Mouse (Mus musculus) leukemia stem cell, adult 10-12 weeks (primary cell): ENCODE data around the gene Rnf31. TPM values are rescaled to one million over a fixed set of nuclear protein-coding genes. Genes with fewer than 3 reads are reported as not detected.

Experiments
- polyA plus RNA-seq: library from polyadenylated mRNA; stranded (reverse); fragments of >175 nt; gene quantifications from 2 replicates; pipeline ENCODE4 v1.2.3, GENCODE M21; 2012; ENCODE audit warnings: low replicate concordance

Rnf31 gene
- 31.7 and 39.6 TPM in 2 replicates for polyA plus RNA-seq

GRCm38 (mm10) chr14:55591331-55591891, at the start of gene Rnf31:
Rnf31 (plus strand) TSS chr14:55591708.

GRCm38 (mm10) chr14:55559799-55560201, 31.7 kb upstream of the Rnf31 start, which contains the start of gene Dcaf11:
Dcaf11 (plus strand) TSS chr14:55560006.

GRCm38 (mm10) chr14:55560202-55561073, 31.1 kb upstream of the Rnf31 start, which contains the start of gene A730061H03Rik:
A730061H03Rik (minus strand) TSS chr14:55560406.

GRCm38 (mm10) chr14:55575302-55575701, 16.2 kb upstream of the Rnf31 start, which contains the start of gene Fitm1:
Fitm1 (plus strand) TSS chr14:55575617.

GRCm38 (mm10) chr14:55577871-55578667, 13.4 kb upstream of the Rnf31 start, which contains the start of gene Psme1:
Psme1 (plus strand) TSS chr14:55578123.

GRCm38 (mm10) chr14:55584702-55585565, 6.6 kb upstream of the Rnf31 start, which contains the start of gene Emc9:
Emc9 (minus strand) TSS chr14:55585302.

GRCm38 (mm10) chr14:55590748-55591330, 669 bp upstream of the Rnf31 start, which contains the start of gene Psme2:
Psme2 (minus strand) TSS chr14:55591113.

GRCm38 (mm10) chr14:55603271-55603632, 11.7 kb downstream of the Rnf31 start, which contains the start of gene Irf9:
Irf9 (plus strand) TSS chr14:55603571.

GRCm38 (mm10) chr14:55617822-55618221, 26.3 kb downstream of the Rnf31 start, which contains the start of gene Rec8:
Rec8 (plus strand) TSS chr14:55618037.

GRCm38 (mm10) chr14:55635523-55636007, 44.1 kb downstream of the Rnf31 start, which contains the start of gene Ipo4:
Ipo4 (minus strand) TSS chr14:55635957.

GRCm38 (mm10) chr14:55637795-55638194, 46.3 kb downstream of the Rnf31 start, which contains the start of gene Gm49378:
Gm49378 (minus strand) TSS chr14:55637895.

GRCm38 (mm10) chr14:55643060-55643907, 51.8 kb downstream of the Rnf31 start, which contains the start of gene Tm9sf1:
Tm9sf1 (minus strand) TSS chr14:55643806.

GRCm38 (mm10) chr14:55649884-55650283, 58.4 kb downstream of the Rnf31 start, which contains the start of gene Tssk4:
Tssk4 (plus strand) TSS chr14:55650184.

Other genes with a start within 250 kb of the Rnf31 start
- gene Dhrs4, start 113.0 kb upstream of the Rnf31 start, polyA plus RNA-seq = 56.4 and 85.0 TPM in 2 replicates
- 6.0 and 15.4 TPM in 2 replicates for gene Carmil3, start 101.1 kb upstream of the Rnf31 start, polyA plus RNA-seq
- gene Cpne6, start 81.3 kb upstream of the Rnf31 start, polyA plus RNA-seq = not detected in 2 replicates
- gene Nrl, start 66.7 kb upstream of the Rnf31 start, polyA plus RNA-seq = 0.41 and 0.62 TPM in 2 replicates
- gene Pck2, start 51.4 kb upstream of the Rnf31 start, polyA plus RNA-seq = 116 and 171 TPM in 2 replicates
- 26.0 and 50.2 TPM in 2 replicates for gene Dcaf11, start 31.7 kb upstream of the Rnf31 start, polyA plus RNA-seq
- 0.97 and 1.7 TPM in 2 replicates for gene A730061H03Rik, start 31.3 kb upstream of the Rnf31 start, polyA plus RNA-seq
- not detected in 2 replicates for gene Fitm1, start 16.1 kb upstream of the Rnf31 start, polyA plus RNA-seq
- 69.7 and 113 TPM in 2 replicates for gene Psme1, start 13.6 kb upstream of the Rnf31 start, polyA plus RNA-seq
- gene Emc9, start 6.4 kb upstream of the Rnf31 start, polyA plus RNA-seq = 25.0 and 35.4 TPM in 2 replicates
- 21.1 and 39.3 TPM in 2 replicates for gene Psme2, start 595 bp upstream of the Rnf31 start, polyA plus RNA-seq
- 22.2 and 204 TPM in 2 replicates for gene Irf9, start 11.9 kb downstream of the Rnf31 start, polyA plus RNA-seq
- 7.8 and 19.7 TPM in 2 replicates for gene Rec8, start 26.3 kb downstream of the Rnf31 start, polyA plus RNA-seq
- gene Ipo4, start 44.2 kb downstream of the Rnf31 start, polyA plus RNA-seq = 18.3 and 108 TPM in 2 replicates
- 18.9 TPM in 1 of 2 replicates, not detected in the other for gene Gm49378, start 46.2 kb downstream of the Rnf31 start, polyA plus RNA-seq
- 20.7 and 31.5 TPM in 2 replicates for gene Tm9sf1, start 52.1 kb downstream of the Rnf31 start, polyA plus RNA-seq
- gene Tssk4, start 58.5 kb downstream of the Rnf31 start, polyA plus RNA-seq = 0.41 TPM in 1 of 2 replicates, not detected in the other
- gene Mdp1, start 68.8 kb downstream of the Rnf31 start, polyA plus RNA-seq = 11.3 and 12.5 TPM in 2 replicates
- gene Gmpr2, start 80.2 kb downstream of the Rnf31 start, polyA plus RNA-seq = 3.1 and 25.0 TPM in 2 replicates
- 32.6 and 33.7 TPM in 2 replicates for gene Nedd8, start 80.4 kb downstream of the Rnf31 start, polyA plus RNA-seq
- 49.1 and 49.7 TPM in 2 replicates for gene Tinf2, start 90.1 kb downstream of the Rnf31 start, polyA plus RNA-seq
- gene Tgm1, start 122.2 kb downstream of the Rnf31 start, polyA plus RNA-seq = 4.5 and 11.0 TPM in 2 replicates
- 8.7 and 22.8 TPM in 2 replicates for gene Rabggta, start 130.6 kb downstream of the Rnf31 start, polyA plus RNA-seq
- 4.0 and 4.2 TPM in 2 replicates for gene Dhrs1, start 154.0 kb downstream of the Rnf31 start, polyA plus RNA-seq
- 57.8 and 83.1 TPM in 2 replicates for gene Nop9, start 154.0 kb downstream of the Rnf31 start, polyA plus RNA-seq
- gene Cideb, start 166.8 kb downstream of the Rnf31 start, polyA plus RNA-seq = not detected in 2 replicates
- 0.20 TPM in 1 of 2 replicates, not detected in the other for gene Ltb4r2, start 169.7 kb downstream of the Rnf31 start, polyA plus RNA-seq
- 1.1 and 3.8 TPM in 2 replicates for gene Ltb4r1, start 174.3 kb downstream of the Rnf31 start, polyA plus RNA-seq
- 1.5 and 1.8 TPM in 2 replicates for gene Adcy4, start 192.4 kb downstream of the Rnf31 start, polyA plus RNA-seq
- 54.1 and 55.8 TPM in 2 replicates for gene Ripk3, start 197.2 kb downstream of the Rnf31 start, polyA plus RNA-seq
- 0.20 and 0.88 TPM in 2 replicates for gene Nfatc4, start 231.4 kb downstream of the Rnf31 start, polyA plus RNA-seq